Mouse (Mus musculus) forebrain, embryonic 10.5 days (tissue): ENCODE results near the gene Zfp689. TPM values are rescaled to one million over a fixed set of nuclear protein-coding genes. Genes with fewer than 3 reads are reported as not detected.
"Not testable (repeated sequence)": the region's sequence is repeated elsewhere in the genome, so short reads cannot be mapped to it uniquely, and the experiment has no call there.

ENCODE experiments used
- DNase-seq: peaks from one replicate; pipeline ENCODE4 v3.0.0-alpha.2; 2017; ENCODE audit warnings: low spot score; ENCODE audit errors: extremely low spot score
- H3K27ac ChIP-seq: fragments of 300-500 bp; sonication (generic); 2 replicates; pipeline ENCODE4 v1.5.1; 2016; ENCODE audit warnings: mild to moderate bottlenecking
- H3K27me3 ChIP-seq: fragments of 300-500 bp; sonication (generic); 2 replicates; pipeline ENCODE4 v1.6.1; 2016; ENCODE audit warnings: mild to moderate bottlenecking; ENCODE audit not compliant: poor library complexity, severe bottlenecking
- H3K36me3 ChIP-seq: fragments of 300-500 bp; sonication (generic); replicated peaks from 2 replicates; pipeline ENCODE4 v1.6.1; 2016; ENCODE audit warnings: mild to moderate bottlenecking, moderate library complexity
- H3K4me1 ChIP-seq: fragments of 300-500 bp; sonication (generic); 2 replicates; pipeline ENCODE4 v1.6.1; 2016
- H3K4me3 ChIP-seq: fragments of 300-500 bp; sonication (generic); 2 replicates; pipeline ENCODE4 v1.5.1; 2016; ENCODE audit warnings: mild to moderate bottlenecking, moderate library complexity
- H3K9me3 ChIP-seq: fragments of 300-500 bp; sonication (generic); 2 replicates; pipeline ENCODE4 v1.6.1; 2016; ENCODE audit warnings: mild to moderate bottlenecking, moderate library complexity
- WGBS: fragments of 180-500 bp; shearing (Covaris S2); methylation state at CpG from one replicate; pipeline ENCODE4 v1.1.7; 2016; 5-methylcytosine and 5-hydroxymethylcytosine counted together
- polyA plus RNA-seq: library from polyadenylated mRNA; unstranded; fragments of >200 nt; fragmentation: Nextera tagmentation; extraction: Ambion mirVana; gene quantifications from 2 replicates; pipeline ENCODE4 v1.2.1, GENCODE M21; 2016

The Zfp689 gene
- polyA plus RNA-seq, 1 experiment from 2014 or later = 14.4 TPM

DNA sequence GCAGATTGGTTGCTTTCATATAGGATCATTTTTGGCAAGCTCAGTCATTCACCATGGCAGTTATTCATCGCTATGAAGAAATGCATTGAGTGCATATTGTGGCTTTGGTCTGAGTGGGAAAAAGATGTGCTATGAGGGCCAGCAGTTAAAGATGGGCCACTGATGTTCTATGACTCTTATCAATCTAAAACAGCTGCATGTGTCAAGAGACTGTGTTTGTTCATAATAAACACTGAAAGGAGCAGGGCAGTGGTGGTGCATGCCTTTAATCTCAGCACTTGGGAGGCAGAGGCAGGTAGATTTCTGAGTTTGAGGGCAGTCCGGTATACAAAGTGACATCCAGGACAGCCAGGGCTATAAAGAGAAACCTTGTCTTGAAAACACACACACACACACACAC is 16.7 kb upstream of the Zfp689 start:
- H3K27ac ChIP-seq, H3K9me3 ChIP-seq, H3K4me3 ChIP-seq, H3K27me3 ChIP-seq, DNase-seq: not testable (repeated sequence)
- 99% methylated on average over 2 of the region's 2 CpGs for WGBS
- peaks cover 88% of the 10 kb centered on the region for H3K36me3 ChIP-seq
- H3K4me1 ChIP-seq = peaks cover 10% of the 10 kb centered on the region

DNA sequence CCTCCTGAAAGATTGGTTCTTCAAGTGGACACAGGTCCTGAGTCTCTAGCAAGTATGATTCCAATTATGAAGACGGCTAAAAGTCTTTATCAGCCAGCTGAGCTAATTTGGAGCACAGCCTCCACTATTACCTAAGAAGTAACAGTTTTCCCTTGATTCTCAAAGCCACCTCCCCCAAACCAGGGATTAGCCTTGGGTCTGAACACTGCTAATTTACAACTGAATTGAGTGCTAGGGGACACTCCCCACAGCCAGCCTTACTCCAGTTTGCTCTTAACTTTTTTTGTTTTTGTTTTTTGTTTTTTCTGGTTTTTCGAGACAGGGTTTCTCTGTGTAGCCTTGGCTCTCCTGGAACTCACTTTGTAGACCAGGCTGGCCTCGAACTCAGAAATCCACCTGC is 16.2 kb upstream of the Zfp689 start:
- DNase-seq = no peak
- 88% methylated on average over 3 of the region's 3 CpGs for WGBS
- Histone ChIP-seq H3K27me3 (no peaks in the 10 kb centered on the region), H3K4me1 (peaks cover 9% of the 10 kb centered on the region), H3K4me3 (no peak overlapping the region), H3K9me3 (peaks cover 7% of the 10 kb centered on the region; the same call in 1 of the 2 replicates), H3K27ac (no peak overlapping the region), H3K36me3 (peaks cover 93% of the 10 kb centered on the region)

DNA sequence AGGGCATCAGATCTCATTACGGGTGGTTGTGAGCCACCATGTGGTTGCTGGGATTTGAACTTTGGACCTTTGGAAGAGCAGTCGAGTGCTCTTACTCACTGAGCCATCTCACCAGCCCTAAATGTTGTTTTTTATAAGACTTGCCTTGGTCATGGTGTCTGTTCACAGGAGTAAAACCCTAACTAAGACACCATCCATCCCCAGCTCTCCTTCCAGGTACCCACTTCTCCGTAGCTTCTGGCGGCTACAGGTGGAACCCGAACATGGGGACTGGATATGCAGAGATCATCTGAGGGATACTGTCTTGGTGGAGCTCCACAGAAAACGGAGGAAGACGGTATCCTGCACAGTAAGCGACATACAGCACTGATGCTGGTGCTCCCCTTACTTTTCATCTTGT is 10.4 kb upstream of the Zfp689 start, which contains the start of gene Prr14:
TSS of gene Prr14 (plus strand) at position 301 of the 400 bp plus-strand sequence.
- DNase-seq, H3K4me3 ChIP-seq, H3K4me1 ChIP-seq, H3K27ac ChIP-seq, H3K27me3 ChIP-seq: not testable (repeated sequence)
- peaks cover 17% of the 10 kb centered on the region for H3K9me3 ChIP-seq
- H3K36me3 ChIP-seq = peaks cover 94% of the 10 kb centered on the region
- WGBS = 95% methylated on average over 8 of the region's 8 CpGs

DNA sequence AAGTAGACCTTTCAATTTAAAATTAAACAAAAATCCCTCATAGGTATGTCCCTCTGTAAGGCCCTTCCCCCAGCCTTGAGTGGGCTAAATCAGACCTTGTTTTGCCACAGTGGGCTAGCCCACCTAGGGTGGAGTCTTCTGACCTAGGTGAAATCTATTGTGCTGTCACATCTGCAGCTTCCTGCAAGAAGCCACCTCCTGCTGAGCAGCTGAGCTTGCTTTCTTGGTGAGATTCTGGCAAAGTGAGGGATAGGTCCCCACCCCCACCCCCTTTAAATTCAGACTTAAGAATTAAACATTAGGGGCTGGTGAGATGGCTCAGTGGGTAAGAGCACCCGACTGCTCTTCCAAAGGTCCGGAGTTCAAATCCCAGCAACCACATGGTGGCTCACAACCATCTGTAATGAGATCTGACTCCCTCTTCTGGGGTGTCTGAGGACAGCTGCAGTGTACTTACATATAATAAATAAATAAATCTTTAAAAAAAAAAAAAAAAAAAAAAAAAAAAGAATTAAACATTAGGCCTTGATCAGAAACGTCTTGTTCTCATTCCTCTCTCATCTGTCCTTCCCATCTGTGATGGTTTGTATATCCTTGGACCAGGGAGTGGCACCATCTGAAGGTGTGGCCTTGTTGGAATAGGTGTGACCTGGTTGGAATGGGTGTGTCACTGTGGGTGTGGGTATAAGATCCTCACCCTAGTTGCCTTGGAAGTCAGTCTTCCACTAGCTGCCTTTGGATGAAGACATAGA is 9.6 kb upstream of the Zfp689 start:
- not testable (repeated sequence) for H3K27me3 ChIP-seq, DNase-seq, H3K4me3 ChIP-seq, H3K27ac ChIP-seq, H3K4me1 ChIP-seq
- peaks cover 17% of the 10 kb centered on the region for H3K9me3 ChIP-seq
- WGBS = 86% methylated on average over 3 of the region's 3 CpGs
- peaks cover 92% of the 10 kb centered on the region for H3K36me3 ChIP-seq

DNA sequence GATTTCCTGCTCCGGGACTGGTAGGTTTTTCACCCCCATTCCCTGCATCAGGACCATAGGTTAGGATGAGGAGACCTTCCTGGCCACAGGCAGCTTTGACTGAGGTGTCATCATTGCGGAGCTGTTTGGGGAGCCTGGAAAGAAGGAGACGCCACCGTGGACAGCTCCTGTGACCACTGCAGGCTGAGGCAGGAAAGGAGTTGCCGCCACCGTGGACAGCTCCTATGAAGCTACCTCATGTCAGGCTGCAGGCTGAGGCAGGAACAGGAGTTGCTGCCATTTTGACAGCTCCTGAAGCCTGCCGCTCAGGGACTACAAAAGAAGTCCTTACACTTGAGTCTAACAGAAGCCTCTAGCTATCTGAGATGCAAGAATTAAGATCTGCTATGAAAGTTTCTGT is 5.9 kb upstream of the Zfp689 start:
- peaks cover 91% of the 10 kb centered on the region for H3K36me3 ChIP-seq
- peaks cover 29% of the 10 kb centered on the region for H3K4me1 ChIP-seq
- no peak overlapping the region for H3K4me3 ChIP-seq
- DNase-seq = no peak
- WGBS = 94% methylated on average over 7 of the region's 7 CpGs
- peaks cover 17% of the 10 kb centered on the region for H3K9me3 ChIP-seq
- no peaks in the 10 kb centered on the region for H3K27me3 ChIP-seq
- H3K27ac ChIP-seq = no peak overlapping the region

DNA sequence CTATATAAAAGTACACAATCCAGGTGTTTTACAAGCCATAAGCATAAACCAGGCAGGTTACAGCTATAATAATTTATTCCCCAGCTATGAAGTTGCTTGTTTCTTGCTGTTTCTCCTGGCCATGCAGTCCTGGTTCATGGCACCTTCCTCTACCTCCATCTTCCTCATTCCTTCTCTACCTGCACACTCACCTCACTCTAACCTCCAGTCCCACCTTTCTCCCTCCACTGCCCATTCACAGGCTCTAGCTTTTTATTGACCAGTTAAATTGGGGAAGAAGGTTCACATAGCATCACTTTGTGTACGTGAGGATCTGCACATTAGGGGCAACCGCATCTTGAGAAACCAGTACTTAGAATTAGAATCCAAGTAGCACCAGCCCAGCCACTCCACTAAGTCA is 4.1 kb upstream of the Zfp689 start:
- no peak for DNase-seq
- Histone ChIP-seq H3K4me3 (no peak overlapping the region), H3K36me3 (peaks cover 76% of the 10 kb centered on the region)

DNA sequence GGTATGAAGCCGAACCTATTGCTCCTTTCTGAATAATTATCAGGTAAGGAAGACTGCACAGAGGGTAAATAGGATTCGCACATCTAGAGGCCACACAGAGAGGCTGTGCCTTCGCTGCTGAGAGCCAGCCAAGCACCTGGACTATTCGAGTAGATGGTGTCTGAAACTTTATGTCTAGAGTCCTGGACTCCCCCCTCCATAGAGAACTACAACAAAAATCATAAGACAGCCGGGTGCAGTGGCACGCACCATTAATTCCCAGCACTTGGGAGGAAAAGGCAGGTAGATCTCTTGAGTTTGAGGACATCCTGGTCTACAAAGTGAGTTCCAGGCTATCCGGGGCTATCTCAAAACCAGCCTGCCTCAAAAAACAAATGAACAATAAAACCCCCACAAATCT is 1.0 kb upstream of the Zfp689 start:
- Histone ChIP-seq H3K27ac (peak overlapping the region; percentile 98), H3K4me3 (peak overlapping the region; percentile 84), H3K9me3 (no peaks in the 10 kb centered on the region; the same call in 1 of the 2 replicates), H3K27me3 (no peaks in the 10 kb centered on the region), H3K36me3 (peaks cover 74% of the 10 kb centered on the region), H3K4me1 (peaks cover 44% of the 10 kb centered on the region)
- WGBS = 88% methylated on average over 7 of the region's 7 CpGs
- DNase-seq = no peak

More for the DNA sequence above, 4.1 kb upstream of the Zfp689 start:
- H3K9me3 ChIP-seq = peaks cover 17% of the 10 kb centered on the region
- 94% methylated on average over 2 of the region's 2 CpGs for WGBS
- peaks cover 37% of the 10 kb centered on the region for H3K4me1 ChIP-seq
- no peaks in the 10 kb centered on the region for H3K27me3 ChIP-seq
- no peak overlapping the region for H3K27ac ChIP-seq

DNA sequence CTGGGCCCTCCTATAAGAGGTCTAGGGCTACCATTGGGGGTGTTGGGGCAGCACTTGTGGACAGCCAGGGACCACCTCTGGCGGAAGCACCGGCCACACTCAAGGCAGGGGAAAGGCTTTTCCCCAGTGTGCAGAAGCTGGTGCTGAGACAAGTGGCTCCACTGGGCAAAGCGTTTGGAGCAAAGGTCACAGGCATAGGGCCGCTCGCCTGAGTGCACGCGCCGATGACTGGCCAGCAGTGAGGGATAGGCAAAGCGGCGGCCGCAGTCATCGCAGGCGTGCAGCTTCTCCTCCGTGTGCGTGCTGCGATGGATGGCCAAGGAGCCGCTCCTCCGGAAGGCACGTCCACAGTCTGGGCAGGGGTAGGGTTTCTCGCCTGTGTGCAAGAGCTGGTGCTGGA is 5.0 kb downstream of the Zfp689 start:
- 89% methylated on average over 20 of the region's 20 CpGs for WGBS
- H3K4me3 ChIP-seq = no peak overlapping the region
- H3K36me3 ChIP-seq = peaks cover 69% of the 10 kb centered on the region

DNA sequence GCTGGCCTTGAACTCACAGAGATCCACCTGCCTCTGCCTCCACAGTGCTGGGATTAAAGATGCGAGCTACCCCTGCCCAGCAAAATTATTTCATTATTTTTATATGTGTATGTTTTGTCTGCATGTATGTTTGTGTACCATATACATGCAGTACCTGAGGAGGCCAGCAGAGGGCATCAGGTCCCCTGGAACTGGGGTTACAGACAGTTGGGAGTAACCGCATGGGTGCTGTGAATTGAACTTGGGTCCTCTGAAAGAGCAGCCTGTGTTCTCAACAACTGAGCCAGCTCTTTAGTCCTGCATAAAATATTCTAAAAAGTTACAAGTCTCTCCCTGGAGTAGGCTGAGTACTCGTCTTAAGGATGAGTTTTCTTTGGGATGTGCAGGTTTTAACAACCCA is 11.2 kb downstream of the Zfp689 start:
- Histone ChIP-seq H3K36me3 (peaks cover 20% of the 10 kb centered on the region), H3K4me1 (no peaks in the 10 kb centered on the region), H3K27me3 (no peaks in the 10 kb centered on the region), H3K9me3 (peaks cover 16% of the 10 kb centered on the region), H3K27ac (no peak overlapping the region), H3K4me3 (no peak overlapping the region)
- WGBS = 89% methylated on average over 3 of the region's 3 CpGs
- no peak for DNase-seq

More for the DNA sequence above, 5.0 kb downstream of the Zfp689 start:
- no peak for DNase-seq
- Histone ChIP-seq H3K4me1 (peaks cover 9% of the 10 kb centered on the region), H3K27ac (no peak overlapping the region), H3K9me3 (peaks cover under 1% of the 10 kb centered on the region; the same call in 1 of the 2 replicates), H3K27me3 (no peaks in the 10 kb centered on the region)

DNA sequence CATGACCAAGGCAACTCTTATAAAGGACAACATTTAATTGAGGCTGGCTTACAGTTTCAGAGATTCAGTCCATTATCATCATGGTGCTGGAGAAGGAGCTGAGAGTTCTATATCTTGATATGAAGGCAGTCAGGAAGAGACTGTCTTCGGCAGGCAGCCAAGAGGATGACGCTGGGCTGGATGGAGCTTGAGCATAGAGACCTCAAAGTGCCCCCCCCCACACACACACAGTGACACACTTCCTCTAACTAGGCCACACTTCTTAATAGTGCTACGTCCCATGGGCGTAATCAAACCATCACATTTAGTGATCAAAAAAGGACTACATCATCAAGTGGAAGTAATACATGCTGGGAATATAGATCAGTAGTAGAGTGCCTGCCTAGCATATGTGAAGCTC is 13.8 kb downstream of the Zfp689 start:
- no peak overlapping the region for H3K4me3 ChIP-seq
- no peaks in the 10 kb centered on the region for H3K36me3 ChIP-seq
- no peak for DNase-seq
- no peaks in the 10 kb centered on the region for H3K27me3 ChIP-seq
- 89% methylated on average over 4 of the region's 4 CpGs for WGBS
- no peak overlapping the region for H3K27ac ChIP-seq
- peaks cover 16% of the 10 kb centered on the region for H3K9me3 ChIP-seq
- no peaks in the 10 kb centered on the region for H3K4me1 ChIP-seq

DNA sequence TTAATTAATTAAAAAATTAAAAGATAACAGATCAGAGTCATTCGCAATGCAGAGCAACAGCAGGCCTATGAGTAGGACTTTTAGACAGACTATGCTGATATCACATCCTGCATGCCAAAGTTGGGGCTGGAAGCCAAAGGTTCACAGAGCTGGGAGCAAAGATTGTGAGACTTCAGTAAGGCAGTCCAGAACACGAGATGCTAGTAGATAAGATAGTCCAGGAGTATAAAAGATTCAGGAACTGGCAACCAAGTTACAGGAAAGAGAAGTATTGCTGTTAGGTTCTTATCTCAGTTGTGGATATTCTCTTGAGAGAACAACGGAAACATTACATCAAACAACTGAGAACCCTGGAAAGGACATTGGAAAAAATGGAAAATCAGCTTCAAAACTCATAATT is 22.6 kb downstream of the Zfp689 start:
- H3K27me3 ChIP-seq = peaks cover 20% of the 10 kb centered on the region
- H3K4me1 ChIP-seq = peaks cover 13% of the 10 kb centered on the region
- H3K27ac ChIP-seq = no peak overlapping the region
- WGBS = 76% methylated on average over 3 of the region's 3 CpGs
- DNase-seq = no peak
- H3K4me3 ChIP-seq = no peak overlapping the region
- no peaks in the 10 kb centered on the region for H3K9me3 ChIP-seq
- no peaks in the 10 kb centered on the region for H3K36me3 ChIP-seq

DNA sequence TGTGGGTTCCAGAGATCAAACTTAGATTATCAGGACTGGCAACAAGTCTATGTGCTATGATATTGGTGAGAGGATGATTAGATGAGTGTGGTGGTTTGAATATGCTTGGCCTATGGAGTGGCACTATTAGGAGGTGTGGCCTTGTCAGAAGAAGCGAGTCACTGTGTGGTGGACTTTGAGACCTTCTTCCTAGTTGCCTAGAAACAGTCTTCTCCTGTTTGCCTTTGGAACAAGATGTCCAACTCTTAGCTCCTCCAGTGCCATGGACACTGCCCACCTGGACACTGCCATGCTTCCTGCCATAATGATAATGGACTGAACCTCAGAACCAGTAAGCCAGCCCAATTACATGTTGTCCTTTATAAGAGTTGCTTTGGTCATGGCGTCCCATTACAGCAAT is 23.0 kb downstream of the Zfp689 start:
- H3K9me3 ChIP-seq = no peaks in the 10 kb centered on the region
- H3K27me3 ChIP-seq = peaks cover 20% of the 10 kb centered on the region
- no peak overlapping the region for H3K27ac ChIP-seq
- WGBS = 88% methylated on average over 2 of the region's 2 CpGs
- no peak overlapping the region for H3K4me3 ChIP-seq
- no peaks in the 10 kb centered on the region for H3K36me3 ChIP-seq
- no peak for DNase-seq
- peaks cover 17% of the 10 kb centered on the region for H3K4me1 ChIP-seq

DNA sequence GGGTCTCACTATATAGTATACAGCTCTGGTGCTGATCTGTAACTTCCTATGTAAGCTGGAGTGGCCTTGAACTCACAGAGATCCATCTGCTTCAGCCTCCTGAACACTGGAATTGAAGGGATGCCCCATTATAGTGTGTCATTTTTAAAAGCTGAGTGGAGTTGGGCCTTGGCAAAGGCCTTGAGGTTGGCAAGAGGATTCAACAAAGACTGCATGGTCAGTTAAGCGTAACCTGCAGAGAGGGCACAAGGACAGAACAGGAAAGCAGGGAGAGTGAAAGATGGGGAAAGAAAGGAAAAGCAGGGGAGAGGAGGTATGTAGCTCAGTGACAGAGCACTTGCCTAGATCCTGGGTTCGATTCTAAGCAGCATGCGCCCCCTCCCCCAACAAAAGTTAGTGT is 23.7 kb downstream of the Zfp689 start:
- Histone ChIP-seq H3K4me3 (no peak overlapping the region), H3K27me3 (peaks cover 20% of the 10 kb centered on the region), H3K27ac (no peak overlapping the region), H3K36me3 (no peaks in the 10 kb centered on the region), H3K9me3 (no peaks in the 10 kb centered on the region), H3K4me1 (peaks cover 18% of the 10 kb centered on the region)
- DNase-seq = no peak
- WGBS = 90% methylated on average over 3 of the region's 3 CpGs
